Mouse (Mus musculus): Measurements from ENCODE around the gene Pde1a. TPM values are rescaled to one million over a fixed set of nuclear protein-coding genes. Genes with fewer than 3 reads are reported as not detected.

The Pde1a gene
- polyA plus RNA-seq, 1 experiment: not detected

DNA sequence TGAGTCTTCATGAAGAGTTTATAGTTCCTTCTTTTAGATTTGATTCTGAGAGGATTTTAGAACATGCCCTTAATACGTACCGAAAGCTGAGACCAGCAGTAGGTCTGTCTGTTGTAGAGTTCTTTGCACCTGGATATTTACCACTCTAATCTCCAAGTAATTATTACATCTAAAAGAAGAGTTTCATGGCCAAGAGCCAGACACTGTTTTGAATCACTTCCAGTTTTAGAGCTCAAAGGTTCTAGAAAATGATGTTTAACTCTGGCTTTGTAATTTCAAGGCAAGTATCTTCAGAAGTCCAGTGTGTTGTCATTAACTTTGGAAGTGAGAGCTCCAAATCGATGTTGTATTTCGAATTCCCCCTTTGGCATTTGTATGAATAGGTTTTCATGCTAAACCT lies 167.8 kb downstream of the Pde1a start:
- Histone ChIP-seq H3ac (ENCODE audit: control insufficient read depth, insufficient read length, low read depth) (no peak overlapping the region), H3K4me3 (ENCODE audit: insufficient read depth, poor library complexity, severe bottlenecking) (no peak overlapping the region), H3K27me3 (ENCODE audit: control insufficient read depth, insufficient read depth, insufficient read length) (no peaks in the 10 kb centered on the region), H3K79me3 (ENCODE audit: low read depth) (no peaks in the 10 kb centered on the region), H3K36me3 (ENCODE audit: control insufficient read depth, insufficient read depth) (no peaks in the 10 kb centered on the region), H3K79me2 (ENCODE audit: control insufficient read depth, insufficient read depth) (no peaks in the 10 kb centered on the region)
- TF ChIP-seq FOSL1 (IDR thresholded peaks at IDR 0.05; ENCODE audit: insufficient read depth, low read length, poor library complexity, severe bottlenecking): no peak
- no peak for TF ChIP-seq CEBPB (IDR thresholded peaks at IDR 0.05; ENCODE audit: low read depth)
- no peak for TF ChIP-seq MYOG (IDR thresholded peaks at IDR 0.05; ENCODE audit: control insufficient read depth, extremely low read depth, insufficient read length)
- no peak for TF ChIP-seq MYOD1 (IDR thresholded peaks at IDR 0.05; ENCODE audit: control insufficient read depth, insufficient read length, low read depth)
- TF ChIP-seq CTCF (IDR thresholded peaks at IDR 0.05; ENCODE audit: control insufficient read depth, insufficient read depth, insufficient read length): no peak
- TF ChIP-seq USF1 (IDR thresholded peaks at IDR 0.05; ENCODE audit: low read depth): no peak
- TF ChIP-seq MAX (IDR thresholded peaks at IDR 0.05): no peak

GRCm38 (mm10) chr2:79957659-79958340 lies 171.5 kb downstream of the Pde1a start:
- Histone ChIP-seq H3K27me3 (ENCODE audit: control insufficient read depth, insufficient read depth, insufficient read length) (no peaks in the 10 kb centered on the region), H3K36me3 (ENCODE audit: control insufficient read depth, insufficient read depth) (no peaks in the 10 kb centered on the region), H3K4me3 (ENCODE audit: insufficient read depth, poor library complexity, severe bottlenecking) (no peak overlapping the region), H3ac (ENCODE audit: control insufficient read depth, insufficient read length, low read depth) (no peak overlapping the region), H3K79me2 (ENCODE audit: control insufficient read depth, insufficient read depth) (no peaks in the 10 kb centered on the region), H3K79me3 (ENCODE audit: low read depth) (no peaks in the 10 kb centered on the region)
- TF ChIP-seq CEBPB (IDR thresholded peaks at IDR 0.05; ENCODE audit: low read depth) (no peak), MYOD1 (IDR thresholded peaks at IDR 0.05; ENCODE audit: control insufficient read depth, insufficient read length, low read depth) (no peak), MAX (IDR thresholded peaks at IDR 0.05) (no peak), USF1 (IDR thresholded peaks at IDR 0.05; ENCODE audit: low read depth) (no peak), FOSL1 (IDR thresholded peaks at IDR 0.05; ENCODE audit: insufficient read depth, low read length, poor library complexity, severe bottlenecking) (no peak), MYOG (IDR thresholded peaks at IDR 0.05; ENCODE audit: control insufficient read depth, extremely low read depth, insufficient read length) (no peak), CTCF (IDR thresholded peaks at IDR 0.05; ENCODE audit: control insufficient read depth, insufficient read depth, insufficient read length) (no peak)

DNA sequence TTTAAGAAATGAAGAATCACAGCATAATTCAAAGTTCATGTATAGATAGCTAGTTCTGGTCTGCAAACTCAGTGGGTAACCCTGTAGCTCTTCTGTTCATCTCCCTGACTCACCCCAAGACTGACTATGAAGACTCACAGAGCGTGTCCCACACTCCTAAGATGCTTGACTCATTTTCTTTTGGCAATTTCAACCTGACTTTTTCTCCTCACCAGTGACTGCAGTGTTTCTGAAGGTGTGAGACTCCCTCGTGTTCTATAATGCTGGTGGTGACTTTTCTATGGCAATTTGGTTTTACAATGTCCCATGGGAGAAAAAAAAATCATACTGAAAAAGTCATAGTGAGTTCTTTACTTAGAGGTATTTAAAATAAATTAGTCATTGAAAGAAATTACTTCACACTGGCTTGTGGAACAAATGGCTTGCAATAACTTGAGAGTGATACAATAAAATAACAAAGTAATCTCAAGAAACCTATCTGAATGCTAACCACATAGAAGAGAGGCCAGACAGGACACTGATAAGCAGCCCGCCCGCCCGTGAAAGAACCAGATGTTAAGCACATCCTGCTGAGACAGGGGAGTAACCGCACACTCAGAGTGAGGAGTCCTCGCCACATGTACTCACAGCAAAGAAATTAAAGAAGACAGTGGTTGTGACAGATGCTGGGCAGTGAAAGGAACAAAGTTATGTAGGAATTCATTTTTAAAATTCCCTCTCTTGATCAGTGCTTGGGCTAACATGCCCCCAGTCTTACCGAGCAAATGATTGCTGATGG lies 183.2 kb downstream of the Pde1a start:
- Histone ChIP-seq H3K79me2 (ENCODE audit: control insufficient read depth, insufficient read depth) (no peaks in the 10 kb centered on the region), H3K36me3 (ENCODE audit: control insufficient read depth, insufficient read depth) (no peaks in the 10 kb centered on the region), H3K79me3 (ENCODE audit: low read depth) (no peaks in the 10 kb centered on the region), H3K27me3 (ENCODE audit: control insufficient read depth, insufficient read depth, insufficient read length) (no peaks in the 10 kb centered on the region), H3K4me3 (ENCODE audit: insufficient read depth, poor library complexity, severe bottlenecking) (no peak overlapping the region), H3ac (ENCODE audit: control insufficient read depth, insufficient read length, low read depth) (no peak overlapping the region)
- TF ChIP-seq CEBPB (IDR thresholded peaks at IDR 0.05; ENCODE audit: low read depth) (peak; percentile 2), USF1 (IDR thresholded peaks at IDR 0.05; ENCODE audit: low read depth) (no peak), MYOD1 (IDR thresholded peaks at IDR 0.05; ENCODE audit: control insufficient read depth, insufficient read length, low read depth) (peak; percentile 85), FOSL1 (IDR thresholded peaks at IDR 0.05; ENCODE audit: insufficient read depth, low read length, poor library complexity, severe bottlenecking) (no peak), CTCF (IDR thresholded peaks at IDR 0.05; ENCODE audit: control insufficient read depth, insufficient read depth, insufficient read length) (no peak), MAX (IDR thresholded peaks at IDR 0.05) (peak; percentile 31), MYOG (IDR thresholded peaks at IDR 0.05; ENCODE audit: control insufficient read depth, extremely low read depth, insufficient read length) (no peak)

- Histone ChIP-seq H3K79me3 (ENCODE audit: low read depth) (no peaks in the 10 kb centered on the region), H3K79me2 (ENCODE audit: control insufficient read depth, insufficient read depth) (no peaks in the 10 kb centered on the region), H3K4me3 (ENCODE audit: insufficient read depth, poor library complexity, severe bottlenecking) (no peak overlapping the region), H3K36me3 (ENCODE audit: control insufficient read depth, insufficient read depth) (no peaks in the 10 kb centered on the region), H3K27me3 (ENCODE audit: control insufficient read depth, insufficient read depth, insufficient read length) (no peaks in the 10 kb centered on the region), H3ac (ENCODE audit: control insufficient read depth, insufficient read length, low read depth) (no peak overlapping the region)
- TF ChIP-seq USF1 (IDR thresholded peaks at IDR 0.05; ENCODE audit: low read depth) (no peak), CEBPB (IDR thresholded peaks at IDR 0.05; ENCODE audit: low read depth) (no peak), FOSL1 (IDR thresholded peaks at IDR 0.05; ENCODE audit: insufficient read depth, low read length, poor library complexity, severe bottlenecking) (no peak), CTCF (IDR thresholded peaks at IDR 0.05; ENCODE audit: control insufficient read depth, insufficient read depth, insufficient read length) (no peak), MYOG (IDR thresholded peaks at IDR 0.05; ENCODE audit: control insufficient read depth, extremely low read depth, insufficient read length) (no peak), MAX (IDR thresholded peaks at IDR 0.05) (no peak), MYOD1 (IDR thresholded peaks at IDR 0.05; ENCODE audit: control insufficient read depth, insufficient read length, low read depth) (no peak)
Observed at GRCm38 (mm10) chr2:79934660-79935059, 194.6 kb downstream of the Pde1a start.

GRCm38 (mm10) chr2:79922356-79922755 lies 206.9 kb downstream of the Pde1a start:
- Histone ChIP-seq H3ac (ENCODE audit: control insufficient read depth, insufficient read length, low read depth) (no peak overlapping the region), H3K4me3 (ENCODE audit: insufficient read depth, poor library complexity, severe bottlenecking) (no peak overlapping the region), H3K36me3 (ENCODE audit: control insufficient read depth, insufficient read depth) (no peaks in the 10 kb centered on the region), H3K79me3 (ENCODE audit: low read depth) (no peaks in the 10 kb centered on the region), H3K27me3 (ENCODE audit: control insufficient read depth, insufficient read depth, insufficient read length) (no peaks in the 10 kb centered on the region), H3K79me2 (ENCODE audit: control insufficient read depth, insufficient read depth) (no peaks in the 10 kb centered on the region)
- TF ChIP-seq CTCF (IDR thresholded peaks at IDR 0.05; ENCODE audit: control insufficient read depth, insufficient read depth, insufficient read length): no peak
- no peak for TF ChIP-seq CEBPB (IDR thresholded peaks at IDR 0.05; ENCODE audit: low read depth)
- TF ChIP-seq MAX (IDR thresholded peaks at IDR 0.05): no peak
- TF ChIP-seq MYOD1 (IDR thresholded peaks at IDR 0.05; ENCODE audit: control insufficient read depth, insufficient read length, low read depth): no peak
- TF ChIP-seq USF1 (IDR thresholded peaks at IDR 0.05; ENCODE audit: low read depth): no peak
- no peak for TF ChIP-seq FOSL1 (IDR thresholded peaks at IDR 0.05; ENCODE audit: insufficient read depth, low read length, poor library complexity, severe bottlenecking)
- TF ChIP-seq MYOG (IDR thresholded peaks at IDR 0.05; ENCODE audit: control insufficient read depth, extremely low read depth, insufficient read length): no peak
